Mouse (Mus musculus) thymus, postnatal 4 days (tissue): ENCODE data around the gene Trim11.

Source experiments
- DNase-seq: peaks from one replicate; pipeline ENCODE4 v3.0.0; 2021

Gene Trim11

GRCm38 (mm10) chr11:58981541-58982447, 3.9 kb downstream of the Trim11 start:
- peak; percentile 94 for DNase-seq

- DNase-seq = peak; percentile 67
Measured at GRCm38 (mm10) chr11:58982471-58983097, 4.7 kb downstream of the Trim11 start.

GRCm38 (mm10) chr11:58983691-58984341, 5.9 kb downstream of the Trim11 start:
- no peak for DNase-seq

GRCm38 (mm10) chr11:58984657-58985056, 6.8 kb downstream of the Trim11 start:
- peak; percentile 43 for DNase-seq

- DNase-seq = no peak
Measured at GRCm38 (mm10) chr11:58985299-58985917, 7.5 kb downstream of the Trim11 start.

- DNase-seq = no peak
Measured at GRCm38 (mm10) chr11:58989166-58989565, 11.3 kb downstream of the Trim11 start.

- no peak for DNase-seq
Measured at GRCm38 (mm10) chr11:58990141-58990540, 12.2 kb downstream of the Trim11 start.

- DNase-seq = no peak
Measured at GRCm38 (mm10) chr11:58990794-58991193, 12.9 kb downstream of the Trim11 start.

GRCm38 (mm10) chr11:58991911-58992310, 14.0 kb downstream of the Trim11 start:
- no peak for DNase-seq

GRCm38 (mm10) chr11:58993091-58993670, 15.3 kb downstream of the Trim11 start:
- no peak for DNase-seq

GRCm38 (mm10) chr11:58994337-58994826, 16.5 kb downstream of the Trim11 start:
- peak; percentile 85 for DNase-seq

- peak; percentile 16 for DNase-seq
Measured at GRCm38 (mm10) chr11:58995061-58995806, 17.3 kb downstream of the Trim11 start.

- peak; percentile 85 for DNase-seq
Measured at GRCm38 (mm10) chr11:58995807-58996370, 18.0 kb downstream of the Trim11 start.

- DNase-seq = no peak
Measured at GRCm38 (mm10) chr11:58997541-58997940, 19.6 kb downstream of the Trim11 start.

GRCm38 (mm10) chr11:58999158-58999557, 21.3 kb downstream of the Trim11 start:
- no peak for DNase-seq

- DNase-seq = no peak
Measured at GRCm38 (mm10) chr11:58999830-59000229, 21.9 kb downstream of the Trim11 start.

GRCm38 (mm10) chr11:59000635-59001034, 22.7 kb downstream of the Trim11 start:
- no peak for DNase-seq

GRCm38 (mm10) chr11:59002327-59003079, 24.6 kb downstream of the Trim11 start:
- DNase-seq = no peak

- DNase-seq = peak; percentile 78
Measured at GRCm38 (mm10) chr11:59015052-59015451, 37.2 kb downstream of the Trim11 start.

GRCm38 (mm10) chr11:59026411-59026810, 48.5 kb downstream of the Trim11 start:
- no peak for DNase-seq

- peak; percentile 56 for DNase-seq
Measured at GRCm38 (mm10) chr11:59029003-59029402, 51.1 kb downstream of the Trim11 start.
